7 mouse cellular contexts compared by ENCODE assay signal in the genomic region with DNA sequence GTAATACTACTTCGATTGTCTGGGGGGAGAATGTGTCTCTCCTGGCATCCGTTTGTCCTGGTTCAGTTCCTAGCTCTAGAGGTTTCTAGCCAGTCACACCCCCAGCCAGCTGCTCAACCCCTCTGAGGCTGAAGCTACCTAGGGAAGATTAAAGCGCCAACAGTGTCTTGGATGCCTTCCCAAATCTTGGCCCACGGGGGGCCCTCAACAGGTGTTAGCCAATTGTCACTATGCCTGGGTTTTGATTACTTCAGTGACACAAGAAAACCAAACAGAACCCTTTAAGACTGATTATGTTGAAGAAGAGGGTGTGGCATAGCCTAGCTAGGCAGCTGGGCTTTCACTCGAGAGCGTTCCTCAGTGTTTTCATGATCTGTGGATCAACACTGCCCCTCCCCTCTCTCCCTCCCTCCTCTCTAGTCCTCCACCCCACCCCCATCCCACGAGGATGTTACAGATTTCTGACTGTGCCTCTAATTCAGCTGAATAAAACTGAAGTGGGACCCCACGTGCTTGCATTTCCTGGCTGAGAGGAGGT. TPM values are rescaled to one million over a fixed set of nuclear protein-coding genes. Genes with fewer than 3 reads are reported as not detected.
DNase-seq lines count a peak whose midpoint lies in the region; ATAC-seq lines count a peak whose summit lies in the region.

No protein-coding gene starts in this region.

- H3K4me3 ChIP-seq in embryonic facial prominence, embryonic 13.5 days = peak overlapping the region; percentile 49
- H3K4me3 ChIP-seq in hindbrain, embryonic 13.5 days = peak overlapping the region; percentile 43
- H3K4me3 ChIP-seq in liver, embryonic 16.5 days (ENCODE audit: low read depth, low read length) = peak overlapping the region; percentile 38

- ATAC-seq in embryonic facial prominence, embryonic 13.5 days (ENCODE audit: insufficient number of reproducible peaks, insufficient read depth, low FRiP score, low TSS enrichment, low read depth) = peak; percentile 28
- peak; percentile 59 for ATAC-seq in hindbrain, embryonic 13.5 days (ENCODE audit: low FRiP score)
- ATAC-seq in liver, embryonic 16.5 days (ENCODE audit: low read depth) = peak; percentile 28

- no peaks in the 10 kb centered on the region for H3K9me3 ChIP-seq in embryonic facial prominence, embryonic 13.5 days
- H3K9me3 ChIP-seq in hindbrain, embryonic 13.5 days = no peaks in the 10 kb centered on the region
- H3K9me3 ChIP-seq in liver, embryonic 16.5 days (replicated peaks; ENCODE audit: control insufficient read depth, low read length) = no peaks in the 10 kb centered on the region

- peak overlapping the region; percentile 79 for H3K9ac ChIP-seq in embryonic facial prominence, embryonic 13.5 days
- H3K9ac ChIP-seq in hindbrain, embryonic 13.5 days = peak overlapping the region; percentile 77
- peak overlapping the region; percentile 52 for H3K9ac ChIP-seq in liver, embryonic 16.5 days (ENCODE audit: low read depth, low read length)

- peak; percentile 70 for DNase-seq in CD4-positive, CD25-positive, alpha-beta regulatory T cell, adult 2 months (ENCODE audit: low read depth, low spot score)
- DNase-seq in ES-CJ7 (ENCODE audit: low read depth, low spot score) = peak; percentile 27
- peak; percentile 48 to 49 for DNase-seq in natural killer cell, adult 2 months (ENCODE audit: low spot score in 2 of 2)
- peak; percentile 53 to 63 for DNase-seq in thymus, postnatal 36 days

- peaks cover 41% of the 10 kb centered on the region for H3K4me1 ChIP-seq in embryonic facial prominence, embryonic 13.5 days
- H3K4me1 ChIP-seq in hindbrain, embryonic 13.5 days (replicated peaks) = peaks cover 28% of the 10 kb centered on the region
- H3K4me1 ChIP-seq in liver, embryonic 16.5 days (ENCODE audit: control insufficient read depth, low read depth, low read length) = peaks cover 8% of the 10 kb centered on the region

- 0 out of 2 replicates have a peak, but pooled peaks cover 2% of the 10 kb centered on the region for H3K27me3 ChIP-seq in embryonic facial prominence, embryonic 13.5 days
- H3K27me3 ChIP-seq in hindbrain, embryonic 13.5 days = 0 out of 2 replicates have a peak, but pooled peaks cover 8% of the 10 kb centered on the region
- H3K27me3 ChIP-seq in liver, embryonic 16.5 days (ENCODE audit: control insufficient read depth, insufficient read depth, low read depth, low read length) = peaks cover 34% of the 10 kb centered on the region

- peak overlapping the region; percentile 80 for H3K27ac ChIP-seq in embryonic facial prominence, embryonic 13.5 days
- peak overlapping the region; percentile 81 for H3K27ac ChIP-seq in hindbrain, embryonic 13.5 days
- peak overlapping the region; percentile 46; the same call in 1 of the 2 replicates for H3K27ac ChIP-seq in liver, embryonic 16.5 days (ENCODE audit: low read length)

- peak overlapping the region; percentile 84 for H3K4me2 ChIP-seq in embryonic facial prominence, embryonic 13.5 days
- H3K4me2 ChIP-seq in hindbrain, embryonic 13.5 days = peak overlapping the region; percentile 72
- peak overlapping the region; percentile 34 for H3K4me2 ChIP-seq in liver, embryonic 16.5 days (ENCODE audit: low read depth, low read length)

- WGBS in embryonic facial prominence, embryonic 13.5 days = 2% methylated on average over 8 of the region's 8 CpGs
- WGBS in hindbrain, embryonic 13.5 days = 4% methylated on average over 8 of the region's 8 CpGs
- WGBS in liver, embryonic 16.5 days (ENCODE audit: insufficient replicate concordance) = 3% methylated on average over 8 of the region's 8 CpGs

- no peaks in the 10 kb centered on the region for H3K36me3 ChIP-seq in embryonic facial prominence, embryonic 13.5 days
- H3K36me3 ChIP-seq in hindbrain, embryonic 13.5 days = no peaks in the 10 kb centered on the region
- no peaks in the 10 kb centered on the region for H3K36me3 ChIP-seq in liver, embryonic 16.5 days (ENCODE audit: control insufficient read depth, insufficient read depth)

RNA-seq across cellular contexts. Expression of a gene that starts 40.1 kb away (rescaled TPM):
- 233 and 242 TPM in 2 replicates for polyA plus RNA-seq in embryonic facial prominence, embryonic 13.5 days (2015; fragmentation: Nextera tagmentation; extraction: Ambion mirVana)
- polyA plus RNA-seq in hindbrain, embryonic 13.5 days (2015; fragmentation: Nextera tagmentation; extraction: Ambion mirVana) = 256 and 260 TPM in 2 replicates
- 52.9 and 57.1 TPM in 2 replicates for polyA plus RNA-seq in liver, embryonic 16.5 days (2015; fragmentation: Nextera tagmentation; extraction: Ambion mirVana)

Comparison
In these comparisons a context has a peak if more than half of its experiments do, and no peak if none do; other contexts are left out.
1. Peak in every context shown above with its lines: DNase-seq, ATAC-seq, H3K4me3 ChIP-seq and H3K27ac ChIP-seq.
2. H3K4me2 ChIP-seq: peak in every context shown above with its lines; median percentile 84 in embryonic facial prominence, embryonic 13.5 days; 72 in hindbrain, embryonic 13.5 days; 34 in liver, embryonic 16.5 days.